Mouse (Mus musculus): ENCODE data around the gene Gdf10. TPM values are rescaled to one million over a fixed set of nuclear protein-coding genes. Genes with fewer than 3 reads are reported as not detected.

Gdf10 gene
- polyA plus RNA-seq, 1 experiment from 2014 or later, result 1.8 TPM

DNA sequence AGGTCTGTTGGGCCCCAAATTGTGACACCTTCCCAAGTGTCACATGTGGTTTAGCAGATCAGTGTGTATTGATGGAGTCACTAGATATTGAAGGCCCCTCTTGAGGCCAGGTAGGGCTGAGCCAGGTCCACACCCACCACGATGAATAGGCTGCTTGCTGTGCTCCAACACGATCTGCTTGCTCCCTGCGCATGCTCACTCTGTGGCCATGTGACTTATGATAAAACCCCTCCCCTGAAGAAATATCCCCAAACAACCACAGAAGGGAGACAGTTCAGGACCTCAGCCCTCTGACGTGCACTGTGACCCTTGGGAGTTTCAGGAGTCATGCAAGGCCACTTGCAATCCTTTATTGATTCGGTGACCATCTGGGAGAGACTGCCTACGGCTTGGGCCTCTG, 22.7 kb downstream of the Gdf10 start:
- H3K27ac ChIP-seq, result no peak overlapping the region
- no peaks in the 10 kb centered on the region for H3K27me3 ChIP-seq
- no peaks in the 10 kb centered on the region for H3K36me3 ChIP-seq
- no peaks in the 10 kb centered on the region for H3K9me3 ChIP-seq
- ATAC-seq, result no peak
- WGBS, result 88% methylated on average over 6 of the region's 6 CpGs
- no peaks in the 10 kb centered on the region for H3K4me1 ChIP-seq (replicated peaks)
- H3K4me2 ChIP-seq (replicated peaks), result no peak overlapping the region
- no peak overlapping the region for H3K4me3 ChIP-seq (replicated peaks)
- H3K9ac ChIP-seq (replicated peaks), result no peak overlapping the region

DNA sequence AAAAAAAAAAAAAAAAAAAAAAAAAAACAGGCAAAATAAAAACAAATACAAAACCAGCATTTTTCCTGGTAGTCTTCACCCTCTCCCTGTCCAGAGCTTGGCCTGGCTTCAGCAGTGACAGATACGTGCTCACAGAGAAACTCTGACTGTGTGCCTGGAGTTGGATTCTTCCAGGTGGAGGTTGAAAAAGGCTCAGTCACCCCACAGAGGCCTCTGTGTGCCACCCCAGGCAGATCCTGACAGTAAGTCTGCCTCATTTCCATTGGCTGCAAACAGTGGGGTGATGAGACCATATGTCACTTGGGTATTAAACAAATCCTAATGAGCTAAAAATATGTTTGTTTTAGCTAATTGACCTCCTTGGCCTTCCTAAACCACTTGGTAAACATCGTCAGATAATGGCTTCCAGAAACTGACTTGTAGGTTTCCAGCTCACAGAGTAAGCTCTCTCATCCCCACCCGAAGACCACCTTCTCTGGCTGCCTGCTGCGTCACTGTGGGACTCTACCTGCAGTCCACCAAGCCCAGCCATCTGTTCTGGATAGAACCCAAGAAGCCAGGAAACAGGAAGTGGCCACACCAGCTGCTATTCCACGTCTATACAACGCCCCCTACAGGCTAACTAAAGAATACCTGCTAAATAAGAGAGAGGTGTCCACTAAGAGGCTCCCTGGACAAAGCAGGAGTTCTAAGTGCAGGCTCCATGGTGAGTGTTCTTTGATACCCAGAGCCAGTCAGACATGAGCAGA, 29.0 kb downstream of the Gdf10 start:
- Histone ChIP-seq H3K27me3 (no peaks in the 10 kb centered on the region), H3K4me1 (replicated peaks) (peaks cover 3% of the 10 kb centered on the region; the same call in 1 of the 2 replicates), H3K4me2 (replicated peaks) (no peak overlapping the region), H3K9me3 (no peaks in the 10 kb centered on the region), H3K9ac (replicated peaks) (no peak overlapping the region), H3K27ac (no peak overlapping the region), H3K4me3 (replicated peaks) (no peak overlapping the region), H3K36me3 (no peaks in the 10 kb centered on the region)
- ATAC-seq, result no peak
- 68% methylated on average over 6 of the region's 6 CpGs for WGBS

DNA sequence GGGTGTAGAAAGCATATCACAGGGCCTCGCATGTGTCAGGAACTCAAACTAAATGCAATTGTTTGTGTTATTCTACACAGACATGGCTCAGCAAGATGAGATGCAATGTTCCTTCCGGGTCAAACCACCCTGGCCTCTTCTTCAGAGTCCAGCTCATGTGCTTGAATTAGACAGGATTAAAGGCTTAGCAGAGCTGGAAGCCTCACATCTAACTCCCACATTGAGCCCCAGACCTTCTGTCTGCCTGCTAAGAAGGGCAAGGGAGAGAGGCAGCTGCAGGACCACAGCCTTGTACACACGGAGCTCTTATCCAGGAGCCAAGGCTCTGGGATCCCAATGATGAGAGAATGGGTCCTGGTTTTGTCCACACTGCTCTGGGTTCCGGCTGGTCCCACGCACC, 30.4 kb downstream of the Gdf10 start, which contains the start of gene Rbp3:
Gene Rbp3 (plus strand): TSS at position 243 of the 400 bp plus-strand sequence.
- 72% methylated on average over 5 of the region's 5 CpGs for WGBS
- H3K9ac ChIP-seq (replicated peaks), result no peak within 1 kb of the TSS
- H3K27ac ChIP-seq, result no peak within 1 kb of the TSS
- no peaks in the 10 kb centered on the region for H3K27me3 ChIP-seq
- H3K4me1 ChIP-seq (replicated peaks), result peaks cover 3% of the 10 kb centered on the region; the same call in 1 of the 2 replicates
- H3K4me2 ChIP-seq (replicated peaks), result no peak within 1 kb of the TSS
- no peak within 1 kb of the TSS for H3K4me3 ChIP-seq (replicated peaks)
- no peaks in the 10 kb centered on the region for H3K36me3 ChIP-seq
- no peaks in the 10 kb centered on the region for H3K9me3 ChIP-seq
- no peak for ATAC-seq

DNA sequence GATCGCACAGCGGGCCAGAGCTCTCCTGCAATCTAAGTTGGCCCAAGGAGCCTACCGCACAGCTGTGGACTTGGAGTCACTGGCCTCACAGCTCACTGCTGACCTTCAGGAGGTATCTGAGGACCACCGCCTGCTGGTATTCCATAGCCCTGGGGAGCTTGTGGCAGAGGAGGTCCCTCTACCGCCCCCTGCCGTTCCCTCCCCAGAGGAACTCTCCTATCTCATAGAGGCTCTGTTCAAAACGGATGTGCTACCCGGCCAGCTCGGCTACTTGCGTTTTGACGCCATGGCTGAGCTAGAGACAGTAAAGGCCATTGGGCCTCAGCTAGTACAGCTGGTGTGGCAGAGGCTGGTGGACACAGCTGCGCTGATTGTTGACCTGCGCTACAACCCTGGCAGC, 32.7 kb downstream of the Gdf10 start:
- Histone ChIP-seq H3K27ac (no peak overlapping the region), H3K4me1 (replicated peaks) (peaks cover 3% of the 10 kb centered on the region; the same call in 1 of the 2 replicates), H3K9me3 (no peaks in the 10 kb centered on the region), H3K9ac (replicated peaks) (no peak overlapping the region), H3K4me3 (replicated peaks) (no peak overlapping the region), H3K4me2 (replicated peaks) (no peak overlapping the region), H3K27me3 (no peaks in the 10 kb centered on the region), H3K36me3 (no peaks in the 10 kb centered on the region)
- ATAC-seq, result no peak
- WGBS, result 89% methylated on average over 13 of the region's 13 CpGs

DNA sequence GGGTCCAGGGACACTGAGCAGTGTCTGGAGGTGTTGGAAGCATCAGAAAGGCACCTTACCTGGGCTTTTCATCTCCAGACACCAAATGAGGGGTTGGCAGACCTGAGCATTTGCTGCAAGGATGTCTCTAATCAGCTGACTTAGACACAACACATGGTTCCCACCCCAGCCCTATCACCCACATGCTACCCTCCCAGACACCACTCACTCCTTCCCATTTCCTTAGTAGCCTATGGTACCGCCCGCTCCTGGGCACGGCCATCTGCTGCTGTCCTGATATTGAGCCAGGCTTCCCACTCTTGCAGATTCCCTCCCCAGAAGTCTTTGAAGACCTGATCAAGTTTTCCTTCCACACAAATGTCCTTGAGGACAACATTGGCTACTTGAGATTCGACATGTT, 34.8 kb downstream of the Gdf10 start:
- ATAC-seq, result no peak
- Histone ChIP-seq H3K27me3 (no peaks in the 10 kb centered on the region), H3K4me3 (replicated peaks) (no peak overlapping the region), H3K4me2 (replicated peaks) (no peak overlapping the region), H3K36me3 (no peaks in the 10 kb centered on the region), H3K4me1 (replicated peaks) (peaks cover 3% of the 10 kb centered on the region; the same call in 1 of the 2 replicates), H3K9me3 (no peaks in the 10 kb centered on the region), H3K9ac (replicated peaks) (no peak overlapping the region), H3K27ac (no peak overlapping the region)
- 91% methylated on average over 4 of the region's 4 CpGs for WGBS

DNA sequence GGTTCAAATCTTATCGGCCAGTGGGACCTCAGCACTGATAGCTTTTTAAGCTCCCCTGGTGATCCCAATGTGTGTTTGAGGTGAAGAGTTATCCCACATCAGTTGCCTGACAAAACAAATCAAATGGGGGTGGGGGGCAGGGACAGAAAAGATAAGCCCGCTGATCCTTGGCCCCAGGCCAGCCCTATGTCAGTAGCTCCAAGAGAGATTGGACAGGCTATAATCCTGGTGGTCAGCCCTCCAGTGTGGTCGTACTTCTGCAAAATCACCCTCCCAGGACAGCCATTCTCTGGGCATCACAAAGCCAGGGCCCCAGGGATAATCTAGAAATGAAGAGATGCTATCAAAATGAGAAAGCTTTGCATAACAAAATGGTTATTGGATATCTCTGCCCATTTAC, 35.5 kb downstream of the Gdf10 start:
- ATAC-seq, result no peak
- 68% methylated on average over 3 of the region's 3 CpGs for WGBS

DNA sequence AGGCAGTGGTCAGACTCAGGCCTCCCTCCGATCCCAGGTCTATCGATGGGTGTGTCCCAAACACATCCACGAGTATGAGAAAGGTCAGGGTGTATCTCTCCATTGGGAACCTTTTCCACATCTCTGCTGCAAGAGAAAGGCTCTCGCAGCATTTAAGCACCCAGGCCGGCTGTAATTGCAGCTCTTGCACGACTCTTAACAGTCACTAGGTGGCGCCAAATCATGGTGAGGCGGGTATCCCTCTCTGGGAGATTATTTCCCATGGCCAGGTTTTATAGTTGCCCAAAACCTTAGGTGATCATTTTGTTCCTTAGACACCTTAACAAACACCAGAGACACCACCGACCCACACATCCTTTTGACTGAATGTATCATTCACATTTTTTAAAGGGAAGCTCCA, 36.0 kb downstream of the Gdf10 start:
- Histone ChIP-seq H3K36me3 (no peaks in the 10 kb centered on the region), H3K4me1 (replicated peaks) (no peaks in the 10 kb centered on the region), H3K27ac (no peak overlapping the region), H3K9me3 (no peaks in the 10 kb centered on the region), H3K4me3 (replicated peaks) (no peak overlapping the region), H3K27me3 (no peaks in the 10 kb centered on the region), H3K9ac (replicated peaks) (no peak overlapping the region), H3K4me2 (replicated peaks) (no peak overlapping the region)
- no peak for ATAC-seq
- WGBS, result 14% methylated on average over 9 of the region's 9 CpGs

More for the DNA sequence above, 35.5 kb downstream of the Gdf10 start:
- Histone ChIP-seq H3K4me1 (replicated peaks) (peaks cover 1% of the 10 kb centered on the region; the same call in 1 of the 2 replicates), H3K27me3 (no peaks in the 10 kb centered on the region), H3K4me2 (replicated peaks) (no peak overlapping the region), H3K36me3 (no peaks in the 10 kb centered on the region), H3K9ac (replicated peaks) (no peak overlapping the region), H3K4me3 (replicated peaks) (no peak overlapping the region), H3K9me3 (no peaks in the 10 kb centered on the region), H3K27ac (no peak overlapping the region)

DNA sequence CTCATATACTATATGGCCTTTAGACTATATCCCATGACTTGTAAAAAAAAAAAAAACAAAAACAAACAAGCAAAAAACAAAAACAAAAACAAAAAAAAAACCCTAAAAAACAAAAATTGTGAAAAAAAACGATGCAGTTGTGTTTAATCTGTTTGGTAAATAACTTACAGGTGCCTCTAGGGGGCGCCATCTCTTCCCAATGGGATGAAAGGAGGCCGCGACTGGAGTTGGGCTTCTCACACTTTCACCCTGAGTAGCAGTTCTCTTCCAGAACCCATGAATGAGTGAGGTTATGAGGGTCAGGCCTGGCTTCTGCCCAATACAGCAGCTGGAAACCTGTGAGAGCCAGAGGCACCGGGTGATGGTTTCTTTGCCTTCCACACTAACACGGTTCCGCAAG, 42.3 kb downstream of the Gdf10 start:
- H3K27ac ChIP-seq, result no peak overlapping the region
- no peak overlapping the region for H3K9ac ChIP-seq (replicated peaks)
- H3K27me3 ChIP-seq, result no peaks in the 10 kb centered on the region
- no peaks in the 10 kb centered on the region for H3K9me3 ChIP-seq
- H3K36me3 ChIP-seq, result no peaks in the 10 kb centered on the region
- ATAC-seq, result no peak
- H3K4me3 ChIP-seq (replicated peaks), result no peak overlapping the region
- no peaks in the 10 kb centered on the region for H3K4me1 ChIP-seq (replicated peaks)
- 66% methylated on average over 7 of the region's 7 CpGs for WGBS
- H3K4me2 ChIP-seq (replicated peaks), result no peak overlapping the region

DNA sequence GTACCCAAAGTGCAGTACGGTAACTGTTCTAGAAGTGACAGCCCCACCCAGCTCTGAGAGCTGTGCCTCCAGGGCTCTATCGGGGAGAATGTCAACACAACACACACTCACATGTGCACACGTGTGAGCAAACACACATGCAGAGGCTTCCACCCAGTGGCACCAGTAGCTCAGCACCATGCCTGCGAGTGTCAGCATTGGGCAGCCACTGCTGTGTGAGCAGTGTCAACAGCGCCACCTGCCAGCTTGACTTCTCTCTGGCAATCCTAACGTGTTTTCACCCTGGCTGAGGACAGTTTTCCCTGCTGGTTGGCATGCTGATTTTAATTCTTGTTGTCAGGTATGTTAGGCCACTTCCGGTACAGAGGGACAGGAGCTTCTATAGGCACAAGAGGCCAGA, 49.3 kb downstream of the Gdf10 start:
- Histone ChIP-seq H3K4me2 (replicated peaks) (no peak overlapping the region), H3K9me3 (no peaks in the 10 kb centered on the region), H3K36me3 (no peaks in the 10 kb centered on the region), H3K4me3 (replicated peaks) (no peak overlapping the region), H3K4me1 (replicated peaks) (no peaks in the 10 kb centered on the region; the same call in 1 of the 2 replicates), H3K9ac (replicated peaks) (no peak overlapping the region), H3K27me3 (peaks cover under 1% of the 10 kb centered on the region; the same call in 1 of the 2 replicates), H3K27ac (no peak overlapping the region)
- WGBS, result 47% methylated on average over 7 of the region's 7 CpGs
- 0 out of 2 replicates have a peak, but pooled peaks have one; percentile 58 for ATAC-seq

DNA sequence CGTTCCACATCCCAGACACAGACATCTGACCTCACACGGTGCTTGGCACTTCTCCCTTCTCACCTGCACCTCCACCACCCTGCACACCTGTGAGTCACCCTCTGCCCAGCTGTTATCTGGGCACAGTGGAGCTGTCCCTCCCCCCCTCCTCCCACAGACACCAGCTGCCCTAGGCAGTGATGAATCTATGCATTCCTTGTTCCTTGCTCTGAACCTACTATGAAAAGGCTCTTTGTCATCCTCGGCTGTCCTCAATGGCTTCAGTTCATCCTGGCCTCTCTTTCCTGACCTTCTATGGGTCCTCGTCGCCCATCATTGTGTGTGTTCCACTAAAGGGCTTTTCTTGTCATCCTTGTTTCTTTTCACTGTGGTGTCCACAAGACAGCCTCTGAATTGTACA, 51.4 kb downstream of the Gdf10 start:
- Histone ChIP-seq H3K4me1 (replicated peaks) (peaks cover 14% of the 10 kb centered on the region), H3K27me3 (peaks cover 10% of the 10 kb centered on the region; the same call in 1 of the 2 replicates), H3K4me2 (replicated peaks) (no peak overlapping the region), H3K9ac (replicated peaks) (no peak overlapping the region), H3K9me3 (no peaks in the 10 kb centered on the region), H3K36me3 (no peaks in the 10 kb centered on the region), H3K4me3 (replicated peaks) (no peak overlapping the region), H3K27ac (no peak overlapping the region)
- 71% methylated on average over 5 of the region's 5 CpGs for WGBS
- no peak for ATAC-seq

DNA sequence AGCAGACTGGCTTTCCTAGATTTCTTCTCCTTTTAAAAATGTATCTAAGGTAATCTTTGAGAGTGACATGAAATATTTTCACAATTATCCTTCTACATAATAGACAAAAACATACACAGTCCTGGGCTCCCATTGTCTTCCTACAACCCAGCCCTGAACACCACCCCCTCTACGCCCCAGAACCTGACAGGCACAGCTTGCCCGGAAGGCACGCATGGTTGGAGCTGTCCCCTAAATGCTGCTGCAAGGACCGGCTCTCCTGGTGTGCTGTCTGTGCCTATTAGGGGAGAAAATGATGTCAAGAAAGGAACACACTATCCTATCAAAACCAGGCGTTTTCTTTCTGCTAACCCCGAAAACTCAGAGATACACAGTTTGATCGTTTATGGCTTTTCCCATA, 54.4 kb downstream of the Gdf10 start:
- H3K9me3 ChIP-seq, result no peaks in the 10 kb centered on the region
- 0 out of 2 replicates have a peak overlapping the region, but pooled peaks have one; percentile 42 for H3K4me3 ChIP-seq (replicated peaks)
- H3K4me1 ChIP-seq (replicated peaks), result peaks cover 14% of the 10 kb centered on the region
- ATAC-seq, result no peak
- H3K27me3 ChIP-seq, result peaks cover 10% of the 10 kb centered on the region; the same call in 1 of the 2 replicates
- WGBS, result 36% methylated on average over 7 of the region's 7 CpGs
- peak overlapping the region; percentile 74 for H3K4me2 ChIP-seq (replicated peaks)
- no peak overlapping the region for H3K9ac ChIP-seq (replicated peaks)
- no peak overlapping the region for H3K27ac ChIP-seq
- H3K36me3 ChIP-seq, result no peaks in the 10 kb centered on the region

DNA sequence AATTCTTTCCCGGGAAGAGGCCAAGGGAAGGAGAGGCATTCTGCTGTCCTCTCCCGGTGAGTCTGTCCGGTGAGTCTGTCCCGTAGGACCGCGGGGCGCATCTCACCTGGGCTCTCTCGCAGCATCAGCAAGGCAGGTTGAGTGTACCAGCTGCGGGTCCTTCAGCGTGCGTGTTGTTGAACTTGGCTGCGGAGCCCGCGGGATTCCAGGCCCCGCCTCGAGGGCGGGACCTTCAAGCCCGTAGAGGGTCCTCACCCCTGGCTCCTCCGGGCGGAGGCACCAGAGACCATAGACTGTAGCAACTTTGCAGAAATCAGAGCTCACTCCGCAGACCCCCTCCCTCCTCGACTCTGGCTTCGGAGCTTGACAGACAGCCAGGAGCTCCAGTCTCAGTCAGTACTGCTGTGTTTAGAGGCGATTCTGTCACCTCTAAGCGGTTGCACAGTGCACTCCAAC, 55.2 kb downstream of the Gdf10 start, which contains the start of gene Zfp488:
Gene Zfp488 (minus strand): TSS at position 161 of the 456 bp plus-strand sequence.
- H3K27me3 ChIP-seq, result peaks cover 10% of the 10 kb centered on the region; the same call in 1 of the 2 replicates
- H3K27ac ChIP-seq, result no peak within 1 kb of the TSS
- 2% methylated on average over 25 of the region's 25 CpGs for WGBS
- H3K4me2 ChIP-seq (replicated peaks), result peak within 1 kb of the TSS; percentile 74
- H3K4me3 ChIP-seq (replicated peaks), result peak within 1 kb of the TSS; percentile 42
- peak; percentile 77 for ATAC-seq
- H3K4me1 ChIP-seq (replicated peaks), result peaks cover 14% of the 10 kb centered on the region
- H3K9me3 ChIP-seq, result no peaks in the 10 kb centered on the region
- peak within 1 kb of the TSS; percentile 60 for H3K9ac ChIP-seq (replicated peaks)
- no peaks in the 10 kb centered on the region for H3K36me3 ChIP-seq

Data from midbrain, embryonic 13.5 days (tissue).